Mouse (Mus musculus) intestine, embryonic 14.5 days (tissue): Measurements from ENCODE around the gene Tmed3. TPM values are rescaled to one million over a fixed set of nuclear protein-coding genes. Genes with fewer than 3 reads are reported as not detected.

Experiments used
- ATAC-seq: fragments of 200-750 bp; cut with Nextera tagmentation; replicated peaks from 2 replicates; pipeline ENCODE4 v1.8.0; 2017; ENCODE audit warnings: low read depth, moderate number of reproducible peaks, moderate TSS enrichment, moderate library complexity; ENCODE audit not compliant: low FRiP score, low TSS enrichment
- DNase-seq: peaks from one replicate; pipeline ENCODE4 v3.0.0-alpha.2; 2018; ENCODE audit warnings: low spot score
- H3K27ac ChIP-seq: fragments of 300-500 bp; sonication (generic); 2 replicates; pipeline ENCODE4 v1.5.1; 2014; ENCODE audit warnings: low read depth, mild to moderate bottlenecking, control low read depth
- H3K27me3 ChIP-seq: fragments of 300-500 bp; sonication (generic); replicated peaks from 2 replicates; pipeline ENCODE4 v1.6.1; 2014; ENCODE audit warnings: low read length, control low read depth; ENCODE audit not compliant: control insufficient read depth, insufficient read depth
- H3K36me3 ChIP-seq: fragments of 300-500 bp; sonication (generic); 2 replicates; pipeline ENCODE4 v1.6.1; 2014; ENCODE audit warnings: low read length, control low read depth; ENCODE audit not compliant: control insufficient read depth, insufficient read depth
- H3K4me1 ChIP-seq: fragments of 300-500 bp; sonication (generic); replicated peaks from 2 replicates; pipeline ENCODE4 v1.6.1; 2014; ENCODE audit warnings: low read length, control low read depth, mixed read lengths; ENCODE audit not compliant: control insufficient read depth, insufficient read depth
- H3K4me2 ChIP-seq: fragments of 300-500 bp; sonication (generic); 2 replicates; pipeline ENCODE4 v1.6.1; 2014; ENCODE audit warnings: low read length
- H3K4me3 ChIP-seq: fragments of 300-500 bp; sonication (generic); 2 replicates; pipeline ENCODE4 v1.5.1; 2014; ENCODE audit warnings: low read depth, low read length, control low read depth, mixed read lengths
- H3K9ac ChIP-seq: fragments of 300-500 bp; sonication (generic); 2 replicates; pipeline ENCODE4 v1.6.1; 2014; ENCODE audit warnings: mild to moderate bottlenecking, low read length
- H3K9me3 ChIP-seq: fragments of 300-500 bp; sonication (generic); 2 replicates; pipeline ENCODE4 v1.6.1; 2016; ENCODE audit warnings: low read length, control low read depth; ENCODE audit not compliant: control insufficient read depth
- WGBS: fragments of 180-500 bp; shearing (Covaris S2); extraction: QIAGEN DNeasy Blood & Tissue Kit; methylation state at CpG from one replicate; pipeline ENCODE4 v1.1.7; 2014; 5-methylcytosine and 5-hydroxymethylcytosine counted together
- polyA plus RNA-seq: library from polyadenylated mRNA; unstranded; fragments of >200 nt; fragmentation: Nextera tagmentation; extraction: Ambion mirVana; gene quantifications from 2 replicates; pipeline ENCODE4 v1.2.1, GENCODE M21; 2014

Gene Tmed3
- polyA plus RNA-seq, 1 experiment from 2014 or later = 104 TPM

GRCm38 (mm10) chr9:89695143-89695542 lies 9.7 kb downstream of the Tmed3 start:
- Histone ChIP-seq H3K27me3 (no peaks in the 10 kb centered on the region), H3K4me1 (no peaks in the 10 kb centered on the region), H3K9me3 (no peaks in the 10 kb centered on the region), H3K4me3 (no peak overlapping the region), H3K4me2 (no peak overlapping the region), H3K27ac (no peak overlapping the region), H3K9ac (no peak overlapping the region), H3K36me3 (peaks cover 20% of the 10 kb centered on the region)
- 85% methylated on average over 1 of the region's 1 CpGs for WGBS
- DNase-seq (no peak), ATAC-seq (no peak)

DNA sequence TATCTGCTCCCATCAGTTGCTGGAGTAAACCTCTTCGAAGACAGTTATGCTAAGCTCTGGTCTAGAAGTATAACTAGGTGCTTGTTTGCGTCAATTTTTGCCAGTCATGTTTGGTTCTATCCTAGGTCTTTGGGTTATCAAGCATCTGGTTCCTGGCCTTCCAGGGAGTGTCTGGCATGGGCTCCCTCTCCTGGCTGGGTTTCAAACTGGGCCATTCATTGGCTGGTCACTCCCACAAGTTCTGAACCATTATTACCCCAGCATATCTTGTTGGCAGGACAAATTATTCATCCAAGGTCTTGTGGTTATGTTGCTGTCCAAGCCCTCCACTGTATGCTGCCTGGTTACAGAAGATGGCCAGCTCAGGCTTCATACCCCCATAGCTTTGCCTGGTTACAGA lies 11.2 kb downstream of the Tmed3 start:
- no peak for DNase-seq
- no peak for ATAC-seq
- no peak overlapping the region for H3K4me2 ChIP-seq
- H3K27me3 ChIP-seq = no peaks in the 10 kb centered on the region
- H3K36me3 ChIP-seq = peaks cover 5% of the 10 kb centered on the region; the same call in 1 of the 2 replicates
- H3K9ac ChIP-seq = no peak overlapping the region
- H3K4me3 ChIP-seq = no peak overlapping the region
- no peaks in the 10 kb centered on the region for H3K4me1 ChIP-seq
- H3K9me3 ChIP-seq = no peaks in the 10 kb centered on the region
- 86% methylated on average over 2 of the region's 2 CpGs for WGBS
- H3K27ac ChIP-seq = no peak overlapping the region

- Histone ChIP-seq H3K9ac (no peak overlapping the region), H3K4me3 (no peak overlapping the region), H3K9me3 (no peaks in the 10 kb centered on the region), H3K27ac (no peak overlapping the region), H3K27me3 (no peaks in the 10 kb centered on the region), H3K4me2 (no peak overlapping the region), H3K36me3 (no peaks in the 10 kb centered on the region), H3K4me1 (no peaks in the 10 kb centered on the region)
- ATAC-seq = no peak
- DNase-seq = no peak
- 50% methylated on average over 1 of the region's 1 CpGs for WGBS
These were observed 15.7 kb downstream of the Tmed3 start for GRCm38 (mm10) chr9:89689179-89689578.

DNA sequence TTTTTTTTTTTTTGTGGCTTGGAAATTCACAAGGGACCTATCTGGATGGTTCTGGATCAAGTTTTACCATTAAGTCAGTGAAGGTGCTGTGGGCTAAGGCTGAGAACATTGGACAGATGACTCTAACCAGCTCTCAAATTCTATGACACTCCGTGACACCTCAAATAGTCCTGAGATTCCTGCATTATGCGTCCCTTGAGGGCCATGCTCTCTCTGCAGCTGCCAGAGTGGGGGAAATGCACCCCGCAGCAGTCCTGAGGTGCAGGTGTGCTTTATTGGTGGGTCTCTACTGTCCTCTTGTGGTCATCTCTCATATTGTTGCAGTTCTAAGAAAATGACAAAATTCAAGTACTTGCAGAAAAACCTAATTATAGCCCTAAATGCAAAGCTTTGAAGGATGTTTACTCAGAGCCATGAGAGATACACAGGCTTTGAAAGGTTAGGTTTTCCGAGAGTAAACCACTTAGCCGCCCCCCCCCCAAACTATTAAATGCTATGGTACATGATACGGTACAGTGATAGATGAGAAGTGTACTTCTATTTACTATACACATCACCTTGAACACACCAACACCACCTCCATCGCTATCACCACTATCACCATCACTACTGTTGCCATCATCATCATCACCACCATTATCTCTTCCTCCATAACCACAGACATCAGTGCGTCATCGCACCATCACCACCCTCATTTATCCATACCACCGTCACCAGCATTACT lies 17.2 kb downstream of the Tmed3 start:
- Histone ChIP-seq H3K9me3 (no peaks in the 10 kb centered on the region), H3K4me1 (no peaks in the 10 kb centered on the region), H3K9ac (no peak overlapping the region), H3K27ac (no peak overlapping the region), H3K4me2 (no peak overlapping the region), H3K27me3 (no peaks in the 10 kb centered on the region), H3K4me3 (no peak overlapping the region), H3K36me3 (no peaks in the 10 kb centered on the region)
- DNase-seq (no peak), ATAC-seq (0 out of 2 replicates have a peak, but pooled peaks have one; percentile 50)
- 52% methylated on average over 10 of the region's 10 CpGs for WGBS

DNA sequence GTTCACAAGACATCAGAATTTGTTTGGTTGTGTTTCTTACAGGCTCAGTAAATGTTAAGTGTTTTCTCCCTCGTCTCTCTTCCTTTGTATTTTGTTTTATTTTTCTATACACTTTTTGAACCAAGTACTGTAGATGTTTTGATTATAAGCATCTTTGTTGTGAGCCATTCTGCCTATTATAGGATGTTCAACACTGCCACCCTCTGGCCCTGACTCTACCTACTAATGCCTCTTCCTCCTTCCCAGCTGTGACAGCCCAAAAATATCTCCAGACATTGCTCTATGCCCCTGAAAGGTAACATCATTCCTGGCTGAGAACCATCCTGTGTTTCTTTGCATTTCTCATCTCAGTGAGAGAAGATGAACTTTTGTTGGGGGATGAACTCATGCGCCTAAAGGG lies 18.6 kb downstream of the Tmed3 start:
- Histone ChIP-seq H3K27ac (no peak overlapping the region), H3K4me1 (no peaks in the 10 kb centered on the region), H3K4me3 (no peak overlapping the region), H3K9me3 (no peaks in the 10 kb centered on the region), H3K36me3 (no peaks in the 10 kb centered on the region), H3K9ac (no peak overlapping the region), H3K4me2 (no peak overlapping the region), H3K27me3 (no peaks in the 10 kb centered on the region)
- DNase-seq = no peak
- ATAC-seq = no peak
- WGBS = 56% methylated on average over 2 of the region's 2 CpGs

GRCm38 (mm10) chr9:89678974-89679373 lies 25.9 kb downstream of the Tmed3 start:
- H3K4me1 ChIP-seq = no peaks in the 10 kb centered on the region
- H3K9me3 ChIP-seq = no peaks in the 10 kb centered on the region
- no peaks in the 10 kb centered on the region for H3K36me3 ChIP-seq
- no peak overlapping the region for H3K4me3 ChIP-seq
- no peak overlapping the region for H3K27ac ChIP-seq
- no peak overlapping the region for H3K9ac ChIP-seq
- ATAC-seq (no peak), DNase-seq (peak; percentile 44)
- no peak overlapping the region for H3K4me2 ChIP-seq
- WGBS = 37% methylated on average over 1 of the region's 1 CpGs
- no peaks in the 10 kb centered on the region for H3K27me3 ChIP-seq

GRCm38 (mm10) chr9:89674014-89674618 lies 30.8 kb downstream of the Tmed3 start:
- Histone ChIP-seq H3K9me3 (no peaks in the 10 kb centered on the region), H3K4me3 (no peak overlapping the region), H3K27ac (no peak overlapping the region), H3K27me3 (no peaks in the 10 kb centered on the region), H3K9ac (no peak overlapping the region), H3K4me1 (no peaks in the 10 kb centered on the region), H3K36me3 (no peaks in the 10 kb centered on the region), H3K4me2 (no peak overlapping the region)
- 54% methylated on average over 3 of the region's 3 CpGs for WGBS
- ATAC-seq (peak; percentile 72), DNase-seq (peak; percentile 93)

DNA sequence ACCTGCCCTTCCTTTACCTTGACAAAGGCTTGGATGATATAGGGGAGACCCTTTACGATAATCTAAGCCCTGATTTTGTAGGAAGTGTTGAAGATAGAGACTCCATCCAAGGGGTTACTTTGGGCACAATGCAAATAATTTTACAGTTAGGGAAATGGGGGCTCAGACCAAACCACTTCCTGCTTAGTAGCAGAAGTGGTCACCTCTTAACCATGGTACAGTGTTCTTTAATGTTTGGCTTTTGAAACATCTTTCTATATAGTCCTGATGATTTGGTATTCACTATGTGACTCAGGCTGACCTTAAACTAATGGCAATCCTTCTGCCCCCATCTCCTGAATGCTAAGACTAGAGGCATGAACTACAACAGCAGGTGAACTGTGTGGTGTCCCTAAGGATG lies 31.5 kb downstream of the Tmed3 start:
- no peaks in the 10 kb centered on the region for H3K27me3 ChIP-seq
- 100% methylated on average over 1 of the region's 1 CpGs for WGBS
- H3K4me3 ChIP-seq = no peak overlapping the region
- DNase-seq = peak; percentile 16
- ATAC-seq = no peak
- no peaks in the 10 kb centered on the region for H3K36me3 ChIP-seq
- no peak overlapping the region for H3K4me2 ChIP-seq
- H3K9ac ChIP-seq = no peak overlapping the region
- no peaks in the 10 kb centered on the region for H3K9me3 ChIP-seq
- H3K27ac ChIP-seq = no peak overlapping the region
- H3K4me1 ChIP-seq = no peaks in the 10 kb centered on the region

- H3K9me3 ChIP-seq = no peaks in the 10 kb centered on the region
- no peak for ATAC-seq
- WGBS = 81% methylated on average over 4 of the region's 4 CpGs
These were observed 35.0 kb downstream of the Tmed3 start for GRCm38 (mm10) chr9:89669878-89670277.

More at GRCm38 (mm10) chr9:89669878-89670277, 35.0 kb downstream of the Tmed3 start:
- H3K4me2 ChIP-seq = no peak overlapping the region
- no peak overlapping the region for H3K4me3 ChIP-seq
- H3K9ac ChIP-seq = no peak overlapping the region
- DNase-seq = no peak
- no peak overlapping the region for H3K27ac ChIP-seq
- H3K27me3 ChIP-seq = no peaks in the 10 kb centered on the region
- H3K36me3 ChIP-seq = no peaks in the 10 kb centered on the region
- no peaks in the 10 kb centered on the region for H3K4me1 ChIP-seq
